Mouse (Mus musculus): ENCODE measurements around the gene Spin2d. TPM values are rescaled to one million over a fixed set of nuclear protein-coding genes. Genes with fewer than 3 reads are reported as not detected.
"Not testable (repeated sequence)": the region's sequence is repeated elsewhere in the genome, so short reads cannot be mapped to it uniquely, and the experiment has no call there.

The Spin2d gene
- total RNA-seq (2021), result not detected
- polyA plus RNA-seq (2012; rRNA removed), result not detected in 2 replicates
- long read RNA-seq, result 0 reads

DNA sequence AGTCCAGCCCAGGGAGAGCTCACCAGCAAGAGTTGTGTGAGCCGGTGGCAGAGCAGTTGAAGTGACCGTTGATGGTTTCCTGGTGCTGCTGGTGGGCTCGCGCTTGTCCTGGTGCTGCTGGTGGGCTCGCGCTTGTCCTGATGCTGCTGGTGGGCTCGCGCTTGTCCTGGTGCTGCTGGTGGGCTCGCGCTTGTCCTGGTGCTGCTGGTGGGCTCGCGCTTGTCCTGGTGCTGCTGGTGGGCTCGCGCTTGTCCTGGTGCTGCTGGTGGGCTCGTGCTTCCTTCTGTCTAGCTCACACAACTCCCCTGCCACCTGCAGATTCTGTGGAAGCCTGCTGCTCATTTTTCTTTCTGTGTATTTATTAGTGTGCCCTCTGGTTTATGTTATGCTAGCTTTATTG, at the start of gene Spin2d:
Spin2d (minus strand) TSS at position 101 of the 400 bp plus-strand sequence.
- H3K4me3 ChIP-seq; H3K27ac ChIP-seq; H3K36me3 ChIP-seq (ENCODE audit: control insufficient read depth, insufficient read depth, low read length); H3K4me1 ChIP-seq (ENCODE audit: control insufficient read depth, insufficient read depth, low read length); DNase-seq; H3K79me2 ChIP-seq (replicated peaks; ENCODE audit: control insufficient read depth, insufficient read depth, low read length); intact Hi-C loops (cut with DNase I); H3K27me3 ChIP-seq (ENCODE audit: control insufficient read depth, insufficient read depth, low read length); H3K9ac ChIP-seq (ENCODE audit: low read depth, low read length): not testable (repeated sequence)
- WGBS, result 63% methylated on average over 5 of the region's 15 CpGs

DNA sequence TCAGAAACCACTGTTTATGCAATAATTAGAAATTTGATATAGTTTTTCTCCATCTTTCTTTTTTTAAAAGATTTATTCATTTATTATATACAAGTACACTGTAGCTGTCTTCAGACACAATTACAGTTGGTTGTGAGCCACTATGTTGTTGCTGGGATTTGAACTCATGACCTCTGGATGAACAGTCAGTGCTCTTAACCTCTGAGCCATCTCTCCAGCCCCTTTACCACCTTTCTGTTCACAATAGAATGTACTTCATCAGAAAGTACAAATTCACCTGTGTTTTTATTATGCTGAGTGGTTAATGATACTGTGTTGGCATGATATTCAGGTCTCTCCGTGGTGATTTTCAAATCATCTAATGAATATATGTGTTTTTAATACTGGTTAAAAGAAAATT, 48.6 kb upstream of the Spin2d start:
- no peak overlapping the region for H3K4me3 ChIP-seq
- H3K27me3 ChIP-seq (ENCODE audit: control insufficient read depth, insufficient read depth, low read length), result no peaks in the 10 kb centered on the region
- no peak for DNase-seq
- no peak overlapping the region for H3K9ac ChIP-seq (ENCODE audit: low read depth, low read length)
- H3K79me2 ChIP-seq (replicated peaks; ENCODE audit: control insufficient read depth, insufficient read depth, low read length), result no peaks in the 10 kb centered on the region
- 56% methylated on average over 1 of the region's 1 CpGs for WGBS
- no peaks in the 10 kb centered on the region; the same call in 1 of the 2 replicates for H3K4me1 ChIP-seq (ENCODE audit: control insufficient read depth, insufficient read depth, low read length)
- intact Hi-C loops (cut with DNase I), result loop anchor here (10.0 kb wide), 1 partner anchor 119 kb away; the partner anchor contains the start of gene Zfp275
- TF ChIP-seq POLR2A (IDR thresholded peaks at IDR 0.05; ENCODE audit: insufficient read depth, low read depth, low read length) (no peak), EP300 (IDR thresholded peaks at IDR 0.05; ENCODE audit: insufficient read depth, low read depth, low read length) (no peak), CTCF (IDR thresholded peaks at IDR 0.05) (no peak)
- H3K36me3 ChIP-seq (ENCODE audit: control insufficient read depth, insufficient read depth, low read length), result no peaks in the 10 kb centered on the region; the same call in 1 of the 2 replicates
- no peak overlapping the region for H3K27ac ChIP-seq

DNA sequence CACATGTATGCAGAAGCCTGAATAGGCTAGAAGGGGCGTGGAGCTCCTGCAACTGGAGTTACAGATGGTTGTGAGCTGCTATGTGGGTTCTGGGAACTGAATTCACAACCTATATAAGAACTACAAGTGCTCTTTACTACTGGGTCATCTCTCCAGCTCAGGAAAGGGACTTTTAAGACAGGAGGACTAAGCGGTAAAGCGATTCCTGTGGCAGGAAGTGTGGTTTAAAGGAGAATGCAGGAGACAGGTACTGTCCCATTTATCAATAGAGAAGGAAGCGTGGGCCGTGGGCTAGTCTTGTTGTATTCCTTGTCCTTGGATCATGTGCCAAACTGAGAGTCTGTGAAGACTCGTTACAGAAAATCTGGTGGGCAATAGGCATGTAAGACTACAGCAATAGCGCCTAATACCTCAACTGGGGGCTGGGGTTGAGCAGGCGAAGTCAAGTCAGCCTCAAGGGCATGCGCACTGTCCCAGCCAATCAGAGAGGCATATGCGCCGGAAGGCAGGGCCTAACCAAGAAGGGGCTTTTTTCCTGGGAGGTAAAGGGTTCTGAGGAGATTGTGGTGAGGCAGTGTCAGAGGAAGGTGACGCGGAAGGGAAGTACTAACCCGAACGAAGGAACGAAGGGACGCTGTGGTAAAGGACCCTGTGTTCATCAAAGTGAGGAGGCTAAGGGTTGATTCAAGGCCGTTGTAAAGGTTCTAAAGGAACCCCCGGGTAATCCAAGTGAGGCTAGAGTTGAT, 37.2 kb upstream of the Spin2d start, which contains the start of gene Xlr4b:
Xlr4b (plus strand) TSS at position 515 of the 746 bp plus-strand sequence.
- DNase-seq; H3K27ac ChIP-seq; H3K4me3 ChIP-seq; H3K36me3 ChIP-seq (ENCODE audit: control insufficient read depth, insufficient read depth, low read length); intact Hi-C loops (cut with DNase I); H3K79me2 ChIP-seq (replicated peaks; ENCODE audit: control insufficient read depth, insufficient read depth, low read length); H3K27me3 ChIP-seq (ENCODE audit: control insufficient read depth, insufficient read depth, low read length); H3K4me1 ChIP-seq (ENCODE audit: control insufficient read depth, insufficient read depth, low read length); H3K9ac ChIP-seq (ENCODE audit: low read depth, low read length): not testable (repeated sequence)
- WGBS, result 64% methylated on average over 19 of the region's 19 CpGs

DNA sequence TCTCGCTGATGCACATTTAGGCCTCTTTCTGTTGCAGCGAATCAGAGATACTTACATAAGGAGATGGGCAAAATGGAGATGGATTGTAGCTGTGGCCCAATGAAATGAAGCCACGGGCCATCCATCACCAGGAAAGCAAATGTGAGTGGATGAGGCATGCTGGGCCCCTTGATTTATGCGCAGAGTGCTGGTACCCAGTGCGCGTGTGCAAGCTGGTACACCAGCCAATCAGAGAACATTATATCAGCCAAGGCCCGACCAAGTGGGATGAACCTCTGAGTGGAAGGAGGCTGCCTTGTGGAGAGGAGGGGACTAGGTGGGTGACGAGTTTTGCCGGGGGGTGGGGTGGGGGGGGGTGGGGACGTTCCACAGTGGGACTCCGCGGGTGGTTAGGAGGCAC, 15.1 kb upstream of the Spin2d start, which contains the start of gene Xlr3b:
Xlr3b (plus strand) TSS at position 274 of the 400 bp plus-strand sequence.
- 80% methylated on average over 10 of the region's 12 CpGs for WGBS
- H3K27ac ChIP-seq; H3K9ac ChIP-seq (ENCODE audit: low read depth, low read length); intact Hi-C loops (cut with DNase I); H3K4me1 ChIP-seq (ENCODE audit: control insufficient read depth, insufficient read depth, low read length); H3K27me3 ChIP-seq (ENCODE audit: control insufficient read depth, insufficient read depth, low read length); H3K36me3 ChIP-seq (ENCODE audit: control insufficient read depth, insufficient read depth, low read length); H3K79me2 ChIP-seq (replicated peaks; ENCODE audit: control insufficient read depth, insufficient read depth, low read length); H3K4me3 ChIP-seq: not testable (repeated sequence)
- peak in 1 of 2 experiments; percentile 29 for DNase-seq

DNA sequence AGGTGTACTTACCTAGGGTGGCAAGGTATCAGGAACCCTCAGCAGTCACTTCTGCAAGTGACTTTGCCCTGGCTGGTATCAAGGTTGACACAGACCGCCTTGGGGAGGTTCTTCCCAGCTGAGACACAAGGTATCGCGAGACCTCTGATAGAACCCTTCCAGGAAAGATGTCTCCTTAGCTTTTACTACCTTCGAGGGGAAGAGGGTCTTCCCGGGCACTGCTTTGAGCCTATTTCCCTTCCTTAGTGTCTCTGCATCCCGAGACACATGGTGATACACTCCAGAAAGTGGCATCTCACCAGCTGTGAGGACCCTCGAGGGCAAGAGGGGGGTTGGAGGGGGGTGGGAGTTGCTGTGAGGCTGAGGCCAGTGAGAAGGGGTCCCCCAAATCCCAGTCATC, 27.4 kb downstream of the Spin2d start, which contains the start of gene DXBay18:
DXBay18 (minus strand) TSS at position 101 of the 400 bp plus-strand sequence.
- DNase-seq; H3K9ac ChIP-seq (ENCODE audit: low read depth, low read length); H3K36me3 ChIP-seq (ENCODE audit: control insufficient read depth, insufficient read depth, low read length); H3K4me3 ChIP-seq; H3K27ac ChIP-seq; intact Hi-C loops (cut with DNase I); H3K4me1 ChIP-seq (ENCODE audit: control insufficient read depth, insufficient read depth, low read length); H3K27me3 ChIP-seq (ENCODE audit: control insufficient read depth, insufficient read depth, low read length); H3K79me2 ChIP-seq (replicated peaks; ENCODE audit: control insufficient read depth, insufficient read depth, low read length): not testable (repeated sequence)
- no CpG with 5 or more reads among the region's 7 CpGs for WGBS

DNA sequence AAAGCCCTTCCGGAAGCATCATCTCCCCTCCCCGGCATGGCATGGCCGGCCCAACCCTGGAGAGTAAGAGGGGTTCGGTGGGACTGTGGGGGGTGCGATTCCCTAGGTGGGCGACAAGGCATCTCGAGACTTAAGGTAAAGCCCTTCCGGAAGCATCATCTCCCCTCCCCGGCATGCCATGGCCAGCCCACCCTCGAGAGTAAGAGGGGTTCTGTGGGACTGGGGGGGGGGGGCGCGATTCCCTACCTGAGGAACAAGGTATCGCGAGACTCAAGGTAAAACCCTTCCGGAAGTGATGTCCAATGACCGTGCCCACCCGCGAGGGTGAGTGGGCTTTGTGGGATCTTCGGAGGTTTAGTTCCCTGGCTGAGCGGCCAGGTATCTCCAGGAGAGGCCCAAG, 28.3 kb downstream of the Spin2d start, which contains the start of gene Xlr5b:
Xlr5b (plus strand) TSS at position 301 of the 400 bp plus-strand sequence.
- H3K9ac ChIP-seq (ENCODE audit: low read depth, low read length); H3K36me3 ChIP-seq (ENCODE audit: control insufficient read depth, insufficient read depth, low read length); H3K79me2 ChIP-seq (replicated peaks; ENCODE audit: control insufficient read depth, insufficient read depth, low read length); H3K27me3 ChIP-seq (ENCODE audit: control insufficient read depth, insufficient read depth, low read length); H3K4me1 ChIP-seq (ENCODE audit: control insufficient read depth, insufficient read depth, low read length); H3K4me3 ChIP-seq; DNase-seq; H3K27ac ChIP-seq; intact Hi-C loops (cut with DNase I): not testable (repeated sequence)
- no CpG with 5 or more reads among the region's 20 CpGs for WGBS

DNA sequence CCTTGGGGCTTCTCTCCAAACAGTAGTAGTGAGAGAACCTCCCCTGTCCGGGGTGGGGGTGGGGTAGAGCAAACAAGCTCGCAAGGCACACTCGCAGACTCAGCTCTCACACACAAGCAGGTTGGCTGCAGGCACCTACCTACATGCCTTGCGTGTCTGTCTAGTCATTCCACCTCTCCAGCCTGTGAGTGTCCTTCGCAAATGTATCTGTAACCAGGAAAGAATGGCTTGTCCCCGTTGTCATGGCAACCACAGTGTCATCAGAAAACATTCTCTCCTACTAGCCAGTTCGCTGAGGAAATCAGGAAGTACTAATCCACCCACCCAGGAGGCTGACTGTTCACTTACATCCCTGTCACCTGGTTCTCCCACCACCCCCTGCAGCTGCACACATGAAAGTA, 33.6 kb downstream of the Spin2d start:
- H3K27me3 ChIP-seq (ENCODE audit: control insufficient read depth, insufficient read depth, low read length); H3K9ac ChIP-seq (ENCODE audit: low read depth, low read length); DNase-seq; H3K4me3 ChIP-seq; intact Hi-C loops (cut with DNase I); H3K27ac ChIP-seq; H3K36me3 ChIP-seq (ENCODE audit: control insufficient read depth, insufficient read depth, low read length); H3K4me1 ChIP-seq (ENCODE audit: control insufficient read depth, insufficient read depth, low read length); H3K79me2 ChIP-seq (replicated peaks; ENCODE audit: control insufficient read depth, insufficient read depth, low read length): not testable (repeated sequence)
- WGBS, result no CpG with 5 or more reads among the region's 7 CpGs

Other genes with a start within 250 kb of the Spin2d start
- 1 to 10 TPM in 1 of 2 experiments, under 1 TPM in 1; 0.81 to 1.2 TPM for gene Zfp185, start 189.7 kb downstream of the Spin2d start, total RNA-seq (2021)
- 1.2 and 1.8 TPM in 2 replicates for gene Zfp185, start 189.7 kb downstream of the Spin2d start, polyA plus RNA-seq (2012; rRNA removed)
- not detected for gene Pnma5, start 139.9 kb downstream of the Spin2d start, total RNA-seq (2021)
- gene Pnma5, start 139.9 kb downstream of the Spin2d start, polyA plus RNA-seq (2012; rRNA removed), result not detected in 2 replicates
- gene Pnma3, start 112.2 kb downstream of the Spin2d start, total RNA-seq (2021), result not detected
- gene Pnma3, start 112.2 kb downstream of the Spin2d start, polyA plus RNA-seq (2012; rRNA removed), result 0.06 TPM in 1 of 2 replicates, not detected in the other
- 1 to 10 TPM in 1 of 2 experiments, under 1 TPM in 1; 0.68 to 3.4 TPM for gene Xlr4a, start 94.5 kb downstream of the Spin2d start, total RNA-seq (2021)
- 0.15 and 0.39 TPM in 2 replicates for gene Xlr4a, start 94.5 kb downstream of the Spin2d start, polyA plus RNA-seq (2012; rRNA removed)
- gene Xlr3a, start 79.9 kb downstream of the Spin2d start, total RNA-seq (2021), result 1 to 10 TPM in 1 of 2 experiments, under 1 TPM in 1; 0.32 to 1.3 TPM
- 0.23 and 0.76 TPM in 2 replicates for gene Xlr3a, start 79.9 kb downstream of the Spin2d start, polyA plus RNA-seq (2012; rRNA removed)
- not detected for gene Gm14685, start 59.9 kb downstream of the Spin2d start, total RNA-seq (2021)
- 0.08 TPM in 1 of 2 replicates, not detected in the other for gene Gm14685, start 59.9 kb downstream of the Spin2d start, polyA plus RNA-seq (2012; rRNA removed)
- gene Xlr5b, start 28.2 kb downstream of the Spin2d start, total RNA-seq (2021), result not detected
- gene Xlr5b, start 28.2 kb downstream of the Spin2d start, polyA plus RNA-seq (2012; rRNA removed), result not detected in 2 replicates
- not detected for gene DXBay18, start 27.5 kb downstream of the Spin2d start, total RNA-seq (2021)
- gene DXBay18, start 27.5 kb downstream of the Spin2d start, polyA plus RNA-seq (2012; rRNA removed), result not detected in 2 replicates
- under 1 TPM; 0.25 to 0.99 TPM for gene Xlr3b, start 15.2 kb upstream of the Spin2d start, total RNA-seq (2021)
- 0.35 and 0.59 TPM in 2 replicates for gene Xlr3b, start 15.2 kb upstream of the Spin2d start, polyA plus RNA-seq (2012; rRNA removed)
- 1 to 10 TPM in 1 of 2 experiments, under 1 TPM in 1; 0.32 to 1.9 TPM for gene Xlr4b, start 37.3 kb upstream of the Spin2d start, total RNA-seq (2021)
- gene Xlr4b, start 37.3 kb upstream of the Spin2d start, polyA plus RNA-seq (2012; rRNA removed), result 0.20 and 0.29 TPM in 2 replicates
- gene F8a, start 51.3 kb upstream of the Spin2d start, total RNA-seq (2021), result 1 to 10 TPM; 6.0 to 6.9 TPM
- gene F8a, start 51.3 kb upstream of the Spin2d start, polyA plus RNA-seq (2012; rRNA removed), result 5.1 and 5.9 TPM in 2 replicates
- not detected for gene Xlr4c, start 66.1 kb upstream of the Spin2d start, total RNA-seq (2021)
- gene Xlr4c, start 66.1 kb upstream of the Spin2d start, polyA plus RNA-seq (2012; rRNA removed), result not detected in 2 replicates
- not detected for gene Xlr3c, start 88.4 kb upstream of the Spin2d start, total RNA-seq (2021)
- not detected in 2 replicates for gene Xlr3c, start 88.4 kb upstream of the Spin2d start, polyA plus RNA-seq (2012; rRNA removed)
- gene Xlr5a, start 116.0 kb upstream of the Spin2d start, total RNA-seq (2021), result not detected
- gene Xlr5a, start 116.0 kb upstream of the Spin2d start, polyA plus RNA-seq (2012; rRNA removed), result not detected in 2 replicates
- gene Xlr5c, start 116.0 kb upstream of the Spin2d start, total RNA-seq (2021), result not detected
- gene Xlr5c, start 116.0 kb upstream of the Spin2d start, polyA plus RNA-seq (2012; rRNA removed), result not detected in 2 replicates
- not detected for gene Gm45015, start 159.9 kb upstream of the Spin2d start, total RNA-seq (2021)
- gene Gm45015, start 159.9 kb upstream of the Spin2d start, polyA plus RNA-seq (2012; rRNA removed), result not detected in 2 replicates
- 1 to 10 TPM; 4.8 to 6.2 TPM for gene Zfp275, start 165.6 kb upstream of the Spin2d start, total RNA-seq (2021)
- gene Zfp275, start 165.6 kb upstream of the Spin2d start, polyA plus RNA-seq (2012; rRNA removed), result 7.5 and 11.2 TPM in 2 replicates
- gene Gm18336, start 221.7 kb upstream of the Spin2d start, total RNA-seq (2021), result not detected
- not detected in 2 replicates for gene Gm18336, start 221.7 kb upstream of the Spin2d start, polyA plus RNA-seq (2012; rRNA removed)
- gene Zfp92, start 234.1 kb upstream of the Spin2d start, total RNA-seq (2021), result not detected
- not detected in 2 replicates for gene Zfp92, start 234.1 kb upstream of the Spin2d start, polyA plus RNA-seq (2012; rRNA removed)

All from heart, adult 2 months (tissue).